Mouse (Mus musculus) stomach, embryonic 15.5 days (tissue): ENCODE results near the gene Xrcc5. TPM values are rescaled to one million over a fixed set of nuclear protein-coding genes. Genes with fewer than 3 reads are reported as not detected.

Source experiments
- ATAC-seq: fragments of 200-750 bp; cut with Nextera tagmentation; 2 replicates; pipeline ENCODE4 v1.8.0; 2017; ENCODE audit warnings: low read depth, moderate number of reproducible peaks, moderate TSS enrichment; ENCODE audit not compliant: insufficient read depth, low FRiP score
- H3K27ac ChIP-seq: fragments of 300-500 bp; sonication (generic); 2 replicates; pipeline ENCODE4 v1.5.1; 2015; ENCODE audit warnings: mild to moderate bottlenecking, inconsistent platforms
- H3K27me3 ChIP-seq: fragments of 300-500 bp; sonication (generic); replicated peaks from 2 replicates; pipeline ENCODE4 v1.6.1; 2015; ENCODE audit warnings: inconsistent platforms
- H3K36me3 ChIP-seq: fragments of 300-500 bp; sonication (generic); 2 replicates; pipeline ENCODE4 v1.6.1; 2015; ENCODE audit warnings: inconsistent platforms
- H3K4me1 ChIP-seq: fragments of 300-500 bp; sonication (generic); 2 replicates; pipeline ENCODE4 v1.6.1; 2015; ENCODE audit warnings: inconsistent platforms
- H3K4me2 ChIP-seq: fragments of 300-500 bp; sonication (generic); 2 replicates; pipeline ENCODE4 v1.6.1; 2015; ENCODE audit warnings: mild to moderate bottlenecking, inconsistent platforms
- H3K4me3 ChIP-seq: fragments of 300-500 bp; sonication (generic); replicated peaks from 2 replicates; pipeline ENCODE4 v1.5.1; 2015; ENCODE audit warnings: inconsistent platforms
- H3K9ac ChIP-seq: fragments of 300-500 bp; sonication (generic); 2 replicates; pipeline ENCODE4 v1.6.1; 2015; ENCODE audit warnings: inconsistent platforms
- H3K9me3 ChIP-seq: fragments of 300-500 bp; sonication (generic); 2 replicates; pipeline ENCODE4 v1.6.1; 2016; ENCODE audit warnings: inconsistent platforms
- WGBS: fragments of 180-500 bp; shearing (Covaris S2); methylation state at CpG from one replicate; pipeline ENCODE4 v1.1.7; 2015; 5-methylcytosine and 5-hydroxymethylcytosine counted together
- polyA plus RNA-seq: library from polyadenylated mRNA; unstranded; fragments of >200 nt; fragmentation: Nextera tagmentation; extraction: Ambion mirVana; gene quantifications from 2 replicates; pipeline ENCODE4 v1.2.1, GENCODE M21; 2015

Gene Xrcc5
- polyA plus RNA-seq, 1 experiment from 2014 or later = 34.5 TPM

- H3K4me3 ChIP-seq = no peak overlapping the region
- H3K4me1 ChIP-seq = no peaks in the 10 kb centered on the region
- no peak overlapping the region for H3K4me2 ChIP-seq
- H3K27me3 ChIP-seq = no peaks in the 10 kb centered on the region
- WGBS = 80% methylated on average over 4 of the region's 4 CpGs
- no peak overlapping the region for H3K27ac ChIP-seq
- no peak overlapping the region for H3K9ac ChIP-seq
- H3K9me3 ChIP-seq = no peaks in the 10 kb centered on the region
- H3K36me3 ChIP-seq = no peaks in the 10 kb centered on the region
- ATAC-seq = no peak
Measured at GRCm38 (mm10) chr1:72426456-72426855, 119.2 kb downstream of the Xrcc5 start.

- Histone ChIP-seq H3K27ac (no peak overlapping the region), H3K4me1 (no peaks in the 10 kb centered on the region), H3K4me2 (no peak overlapping the region), H3K9me3 (no peaks in the 10 kb centered on the region), H3K27me3 (no peaks in the 10 kb centered on the region), H3K9ac (no peak overlapping the region), H3K4me3 (no peak overlapping the region), H3K36me3 (no peaks in the 10 kb centered on the region)
- WGBS = 86% methylated on average over 8 of the region's 8 CpGs
- no peak for ATAC-seq
Measured at GRCm38 (mm10) chr1:72428526-72428925, 121.3 kb downstream of the Xrcc5 start.

- 83% methylated on average over 7 of the region's 7 CpGs for WGBS
- Histone ChIP-seq H3K9ac (no peak overlapping the region), H3K27ac (no peak overlapping the region), H3K4me3 (no peak overlapping the region), H3K27me3 (no peaks in the 10 kb centered on the region), H3K9me3 (no peaks in the 10 kb centered on the region), H3K36me3 (no peaks in the 10 kb centered on the region), H3K4me1 (no peaks in the 10 kb centered on the region), H3K4me2 (no peak overlapping the region)
- ATAC-seq = no peak
Measured at GRCm38 (mm10) chr1:72429107-72429807, 122.0 kb downstream of the Xrcc5 start.

GRCm38 (mm10) chr1:72432579-72432978, 125.4 kb downstream of the Xrcc5 start:
- H3K27me3 ChIP-seq = no peaks in the 10 kb centered on the region
- no peak for ATAC-seq
- no peaks in the 10 kb centered on the region for H3K4me1 ChIP-seq
- WGBS = 86% methylated on average over 1 of the region's 1 CpGs
- no peak overlapping the region for H3K4me2 ChIP-seq
- no peak overlapping the region for H3K4me3 ChIP-seq
- H3K27ac ChIP-seq = no peak overlapping the region
- no peaks in the 10 kb centered on the region for H3K36me3 ChIP-seq
- H3K9me3 ChIP-seq = no peaks in the 10 kb centered on the region
- H3K9ac ChIP-seq = no peak overlapping the region

GRCm38 (mm10) chr1:72434510-72434909, 127.3 kb downstream of the Xrcc5 start:
- no peak overlapping the region for H3K4me3 ChIP-seq
- no peaks in the 10 kb centered on the region for H3K36me3 ChIP-seq
- no peaks in the 10 kb centered on the region for H3K4me1 ChIP-seq
- ATAC-seq = no peak
- no peaks in the 10 kb centered on the region for H3K27me3 ChIP-seq
- no peak overlapping the region for H3K27ac ChIP-seq
- H3K9ac ChIP-seq = no peak overlapping the region
- H3K9me3 ChIP-seq = no peaks in the 10 kb centered on the region
- H3K4me2 ChIP-seq = no peak overlapping the region
- 59% methylated on average over 3 of the region's 3 CpGs for WGBS

- Histone ChIP-seq H3K27me3 (no peaks in the 10 kb centered on the region), H3K4me3 (no peak overlapping the region), H3K9me3 (no peaks in the 10 kb centered on the region), H3K9ac (no peak overlapping the region), H3K36me3 (no peaks in the 10 kb centered on the region), H3K4me1 (no peaks in the 10 kb centered on the region), H3K27ac (no peak overlapping the region), H3K4me2 (no peak overlapping the region)
- WGBS = 79% methylated on average over 5 of the region's 5 CpGs
- no peak for ATAC-seq
Measured at GRCm38 (mm10) chr1:72436967-72437366, 129.7 kb downstream of the Xrcc5 start.

GRCm38 (mm10) chr1:72439146-72439545, 131.9 kb downstream of the Xrcc5 start:
- Histone ChIP-seq H3K36me3 (no peaks in the 10 kb centered on the region), H3K9ac (no peak overlapping the region), H3K4me2 (no peak overlapping the region), H3K9me3 (no peaks in the 10 kb centered on the region), H3K4me1 (no peaks in the 10 kb centered on the region), H3K27ac (no peak overlapping the region), H3K4me3 (no peak overlapping the region), H3K27me3 (no peaks in the 10 kb centered on the region)
- WGBS = 72% methylated on average over 8 of the region's 8 CpGs
- ATAC-seq = no peak

GRCm38 (mm10) chr1:72442747-72443146, 135.5 kb downstream of the Xrcc5 start:
- no peak overlapping the region for H3K27ac ChIP-seq
- H3K27me3 ChIP-seq = no peaks in the 10 kb centered on the region
- no peaks in the 10 kb centered on the region for H3K4me1 ChIP-seq
- no peak overlapping the region for H3K4me3 ChIP-seq
- 79% methylated on average over 2 of the region's 2 CpGs for whole genome bisulfite sequencing
- no peak overlapping the region for H3K4me2 ChIP-seq
- no peak for ATAC-seq
- no peaks in the 10 kb centered on the region for H3K36me3 ChIP-seq
- no peaks in the 10 kb centered on the region for H3K9me3 ChIP-seq
- no peak overlapping the region for H3K9ac ChIP-seq

Other genes with a start within 250 kb of the Xrcc5 start
- 8.5 and 9.7 TPM in 2 replicates for gene Mreg, start 95.1 kb upstream of the Xrcc5 start, polyA plus RNA-seq
- 47.1 and 57.3 TPM in 2 replicates for gene Pecr, start 23.1 kb upstream of the Xrcc5 start, polyA plus RNA-seq
- gene Tmem169, start 23.1 kb upstream of the Xrcc5 start, polyA plus RNA-seq = 3.2 and 3.3 TPM in 2 replicates
- 0.18 and 0.21 TPM in 2 replicates for gene March4, start 229.5 kb downstream of the Xrcc5 start, polyA plus RNA-seq